Mouse (Mus musculus): ENCODE results near the gene Efna3. TPM values are rescaled to one million over a fixed set of nuclear protein-coding genes. Genes with fewer than 3 reads are reported as not detected.
A peak's percentile ranks its signal among the peaks of the same experiment; 100 is the strongest.

The Efna3 gene
- polyA plus RNA-seq, 1 experiment from 2014 or later, result 55.8 TPM

GRCm38 (mm10) chr3:89296761-89297396, 25.9 kb downstream of the Efna3 start:
- peaks cover 11% of the 10 kb centered on the region for H3K4me1 ChIP-seq (replicated peaks; ENCODE audit: control insufficient read depth, insufficient read depth, low read length)
- peak overlapping the region; percentile 14; the same call in 1 of the 2 replicates for H3K27ac ChIP-seq (ENCODE audit: low read length)
- ATAC-seq, result 0 out of 2 replicates have a peak, but pooled peaks have one; percentile 28
- H3K4me2 ChIP-seq (ENCODE audit: low read length), result no peak overlapping the region
- H3K4me3 ChIP-seq (replicated peaks; ENCODE audit: low read length), result no peak overlapping the region
- H3K36me3 ChIP-seq (ENCODE audit: control insufficient read depth, insufficient read depth), result no peaks in the 10 kb centered on the region
- H3K27me3 ChIP-seq (replicated peaks; ENCODE audit: control insufficient read depth, insufficient read depth, low read length), result peaks cover 5% of the 10 kb centered on the region; the same call in 1 of the 2 replicates
- no peak overlapping the region for H3K9ac ChIP-seq (replicated peaks; ENCODE audit: low read depth, low read length)
- 75% methylated on average over 11 of the region's 11 CpGs for WGBS
- H3K9me3 ChIP-seq (ENCODE audit: control insufficient read depth, low read length), result no peaks in the 10 kb centered on the region

DNA sequence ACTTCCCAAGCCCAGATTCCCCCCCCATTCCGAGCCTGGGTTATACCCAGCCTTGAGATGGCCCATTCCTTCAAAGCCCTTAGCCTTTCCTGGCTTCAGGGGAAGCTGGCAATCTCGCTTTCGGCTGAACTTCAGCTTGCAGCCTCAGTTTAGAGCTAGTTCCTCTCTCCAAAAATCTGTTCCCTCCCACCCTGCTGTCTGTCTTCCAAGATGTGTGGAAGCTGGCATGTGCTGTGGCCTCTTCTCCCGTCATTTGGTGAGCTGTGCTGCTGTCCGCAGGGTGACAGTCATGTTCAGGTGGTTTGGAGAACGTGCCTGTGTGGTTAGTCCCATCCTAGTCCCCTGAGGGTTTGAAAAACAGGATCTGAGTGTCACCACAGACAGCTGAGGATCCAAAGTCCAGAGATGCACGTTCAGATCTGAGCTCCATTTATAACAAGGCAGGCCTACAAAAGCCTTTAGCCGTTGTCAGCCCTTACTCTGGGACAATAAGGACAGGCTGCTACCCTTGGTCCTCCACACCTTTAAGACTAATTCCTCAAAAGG, 27.0 kb downstream of the Efna3 start:
- WGBS, result 75% methylated on average over 8 of the region's 8 CpGs
- peaks cover 11% of the 10 kb centered on the region for H3K4me1 ChIP-seq (replicated peaks; ENCODE audit: control insufficient read depth, insufficient read depth, low read length)
- no peak for ATAC-seq
- peaks cover 5% of the 10 kb centered on the region; the same call in 1 of the 2 replicates for H3K27me3 ChIP-seq (replicated peaks; ENCODE audit: control insufficient read depth, insufficient read depth, low read length)
- no peak overlapping the region for H3K9ac ChIP-seq (replicated peaks; ENCODE audit: low read depth, low read length)
- H3K27ac ChIP-seq (ENCODE audit: low read length), result no peak overlapping the region
- no peak overlapping the region for H3K4me3 ChIP-seq (replicated peaks; ENCODE audit: low read length)
- no peak overlapping the region for H3K4me2 ChIP-seq (ENCODE audit: low read length)
- no peaks in the 10 kb centered on the region for H3K9me3 ChIP-seq (ENCODE audit: control insufficient read depth, low read length)
- H3K36me3 ChIP-seq (ENCODE audit: control insufficient read depth, insufficient read depth), result no peaks in the 10 kb centered on the region

- H3K4me2 ChIP-seq (ENCODE audit: low read length), result no peak overlapping the region
- no peak overlapping the region for H3K9ac ChIP-seq (replicated peaks; ENCODE audit: low read depth, low read length)
- WGBS, result 75% methylated on average over 5 of the region's 5 CpGs
- no peaks in the 10 kb centered on the region for H3K27me3 ChIP-seq (replicated peaks; ENCODE audit: control insufficient read depth, insufficient read depth, low read length)
- ATAC-seq, result no peak
- no peaks in the 10 kb centered on the region for H3K36me3 ChIP-seq (ENCODE audit: control insufficient read depth, insufficient read depth)
- no peak overlapping the region for H3K4me3 ChIP-seq (replicated peaks; ENCODE audit: low read length)
- H3K9me3 ChIP-seq (ENCODE audit: control insufficient read depth, low read length), result no peaks in the 10 kb centered on the region
- H3K27ac ChIP-seq (ENCODE audit: low read length), result no peak overlapping the region
- peaks cover 9% of the 10 kb centered on the region for H3K4me1 ChIP-seq (replicated peaks; ENCODE audit: control insufficient read depth, insufficient read depth, low read length)
These were observed 28.6 kb downstream of the Efna3 start for GRCm38 (mm10) chr3:89294195-89294594.

DNA sequence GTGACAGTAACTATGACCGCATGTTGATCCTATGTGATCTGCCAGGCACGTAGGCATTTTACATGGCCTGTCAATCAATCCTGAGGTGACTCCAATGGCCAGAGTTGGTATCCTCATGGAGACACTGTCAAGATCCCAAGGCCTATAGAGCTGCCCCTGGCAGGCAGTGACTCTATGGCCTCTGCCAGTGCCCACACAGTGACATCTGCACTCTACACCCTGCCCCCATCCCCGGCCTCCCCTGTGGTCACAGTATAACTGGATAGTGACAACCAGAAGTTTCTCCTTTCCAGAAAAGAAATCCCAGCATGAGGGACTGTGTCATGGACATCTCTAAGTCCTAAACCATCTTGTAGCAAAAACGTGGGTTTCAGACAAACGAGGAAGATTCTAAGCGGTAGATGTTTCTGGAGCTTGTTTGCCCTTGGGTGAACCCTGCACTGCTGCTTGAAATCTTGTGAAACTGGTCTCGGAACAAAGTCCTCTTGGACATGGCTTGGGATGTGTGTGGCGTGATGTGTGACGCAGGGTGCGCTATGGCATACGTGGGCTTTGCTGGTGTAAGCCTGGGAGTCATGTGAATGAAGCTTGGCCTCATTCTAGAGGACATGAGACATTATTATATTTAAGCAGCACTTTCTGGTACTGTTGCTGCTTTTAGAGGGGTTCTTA, 29.4 kb downstream of the Efna3 start:
- Histone ChIP-seq H3K27ac (ENCODE audit: low read length) (no peak overlapping the region), H3K4me3 (replicated peaks; ENCODE audit: low read length) (no peak overlapping the region), H3K27me3 (replicated peaks; ENCODE audit: control insufficient read depth, insufficient read depth, low read length) (no peaks in the 10 kb centered on the region), H3K4me1 (replicated peaks; ENCODE audit: control insufficient read depth, insufficient read depth, low read length) (peaks cover 9% of the 10 kb centered on the region), H3K9ac (replicated peaks; ENCODE audit: low read depth, low read length) (no peak overlapping the region), H3K36me3 (ENCODE audit: control insufficient read depth, insufficient read depth) (no peaks in the 10 kb centered on the region), H3K4me2 (ENCODE audit: low read length) (no peak overlapping the region), H3K9me3 (ENCODE audit: control insufficient read depth, low read length) (no peaks in the 10 kb centered on the region)
- 92% methylated on average over 11 of the region's 11 CpGs for WGBS
- ATAC-seq, result no peak

- no peak for ATAC-seq
- Histone ChIP-seq H3K4me3 (replicated peaks; ENCODE audit: low read length) (no peak overlapping the region), H3K9me3 (ENCODE audit: control insufficient read depth, low read length) (no peaks in the 10 kb centered on the region), H3K27me3 (replicated peaks; ENCODE audit: control insufficient read depth, insufficient read depth, low read length) (no peaks in the 10 kb centered on the region), H3K9ac (replicated peaks; ENCODE audit: low read depth, low read length) (no peak overlapping the region), H3K36me3 (ENCODE audit: control insufficient read depth, insufficient read depth) (no peaks in the 10 kb centered on the region), H3K4me1 (replicated peaks; ENCODE audit: control insufficient read depth, insufficient read depth, low read length) (peaks cover 8% of the 10 kb centered on the region), H3K27ac (ENCODE audit: low read length) (no peak overlapping the region), H3K4me2 (ENCODE audit: low read length) (no peak overlapping the region)
- WGBS, result 65% methylated on average over 5 of the region's 5 CpGs
These were observed 30.5 kb downstream of the Efna3 start for GRCm38 (mm10) chr3:89292303-89292702.

DNA sequence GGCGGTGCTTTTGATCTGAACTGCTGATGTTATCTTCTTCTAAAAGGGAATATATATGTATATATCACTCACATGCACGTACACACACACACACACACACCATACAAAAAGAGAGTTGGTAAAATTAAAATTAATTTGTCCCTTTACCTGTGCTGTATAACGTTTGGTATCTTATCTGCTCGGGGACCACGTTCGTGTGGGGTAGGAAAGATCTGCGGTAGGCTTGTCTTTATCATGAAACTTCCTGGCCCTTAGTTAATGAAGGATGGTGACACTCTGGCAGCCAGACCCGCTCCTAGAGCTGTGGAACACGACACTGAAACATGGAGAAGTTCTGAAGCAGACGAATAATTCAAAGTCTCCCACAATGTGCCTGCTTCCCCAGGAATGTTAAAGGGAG, 30.9 kb downstream of the Efna3 start:
- Histone ChIP-seq H3K4me1 (replicated peaks; ENCODE audit: control insufficient read depth, insufficient read depth, low read length) (peaks cover 6% of the 10 kb centered on the region), H3K9ac (replicated peaks; ENCODE audit: low read depth, low read length) (no peak overlapping the region), H3K4me3 (replicated peaks; ENCODE audit: low read length) (no peak overlapping the region), H3K4me2 (ENCODE audit: low read length) (no peak overlapping the region), H3K36me3 (ENCODE audit: control insufficient read depth, insufficient read depth) (no peaks in the 10 kb centered on the region), H3K27ac (ENCODE audit: low read length) (no peak overlapping the region), H3K27me3 (replicated peaks; ENCODE audit: control insufficient read depth, insufficient read depth, low read length) (no peaks in the 10 kb centered on the region), H3K9me3 (ENCODE audit: control insufficient read depth, low read length) (no peaks in the 10 kb centered on the region)
- 78% methylated on average over 10 of the region's 10 CpGs for WGBS
- ATAC-seq, result no peak

DNA sequence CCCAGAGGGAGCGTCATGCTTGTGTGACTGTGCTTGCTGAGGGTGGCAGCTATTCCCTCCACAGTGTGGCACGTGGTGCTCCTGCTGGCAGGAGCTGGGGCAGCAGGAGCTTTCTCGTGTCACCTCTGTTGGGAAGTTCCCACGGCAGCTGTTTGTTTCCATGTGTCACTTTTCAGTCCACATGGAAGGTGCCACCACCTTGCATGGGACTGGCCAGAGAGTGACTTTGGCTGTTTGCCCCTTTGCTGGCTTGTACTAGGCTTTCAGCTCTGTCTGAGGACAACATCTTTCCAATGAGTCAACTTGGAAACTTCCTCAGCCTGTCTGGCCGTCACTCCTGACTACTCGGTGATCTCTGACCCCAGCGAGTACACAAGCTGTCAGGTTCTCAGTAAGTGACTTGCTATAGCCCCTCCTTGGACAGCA, 34.2 kb downstream of the Efna3 start:
- no peak overlapping the region for H3K27ac ChIP-seq (ENCODE audit: low read length)
- 54% methylated on average over 7 of the region's 7 CpGs for WGBS
- no peaks in the 10 kb centered on the region for H3K27me3 ChIP-seq (replicated peaks; ENCODE audit: control insufficient read depth, insufficient read depth, low read length)
- H3K4me2 ChIP-seq (ENCODE audit: low read length), result no peak overlapping the region
- no peak overlapping the region for H3K9ac ChIP-seq (replicated peaks; ENCODE audit: low read depth, low read length)
- no peaks in the 10 kb centered on the region for H3K4me1 ChIP-seq (replicated peaks; ENCODE audit: control insufficient read depth, insufficient read depth, low read length)
- no peaks in the 10 kb centered on the region for H3K9me3 ChIP-seq (ENCODE audit: control insufficient read depth, low read length)
- ATAC-seq, result no peak
- no peak overlapping the region for H3K4me3 ChIP-seq (replicated peaks; ENCODE audit: low read length)
- no peaks in the 10 kb centered on the region for H3K36me3 ChIP-seq (ENCODE audit: control insufficient read depth, insufficient read depth)

DNA sequence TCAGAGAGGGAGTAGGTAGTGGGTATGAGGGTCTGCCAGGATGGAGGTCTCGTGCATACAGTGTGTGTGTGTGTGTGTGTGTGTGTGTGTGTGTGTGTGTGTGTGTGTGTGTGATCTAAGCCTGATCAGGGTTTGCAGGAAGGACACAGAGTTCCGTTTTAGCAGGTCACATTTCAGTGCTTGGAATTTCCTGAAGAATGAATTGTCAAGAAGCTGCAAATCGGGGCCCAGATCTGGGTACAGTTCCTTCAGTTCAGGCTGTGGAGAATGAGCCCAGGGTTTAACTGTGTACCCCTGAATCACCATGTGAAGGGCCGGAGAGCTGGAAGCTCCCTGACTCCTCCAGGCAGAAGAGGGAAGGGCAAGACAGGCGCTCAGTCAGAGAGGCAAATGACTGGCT, 35.5 kb downstream of the Efna3 start:
- H3K4me2 ChIP-seq (ENCODE audit: low read length), result no peak overlapping the region
- H3K4me1 ChIP-seq (replicated peaks; ENCODE audit: control insufficient read depth, insufficient read depth, low read length), result peaks cover 2% of the 10 kb centered on the region; the same call in 1 of the 2 replicates
- H3K9ac ChIP-seq (replicated peaks; ENCODE audit: low read depth, low read length), result no peak overlapping the region
- 67% methylated on average over 5 of the region's 5 CpGs for WGBS
- no peaks in the 10 kb centered on the region for H3K27me3 ChIP-seq (replicated peaks; ENCODE audit: control insufficient read depth, insufficient read depth, low read length)
- no peak overlapping the region for H3K4me3 ChIP-seq (replicated peaks; ENCODE audit: low read length)
- ATAC-seq, result no peak
- H3K27ac ChIP-seq (ENCODE audit: low read length), result no peak overlapping the region
- H3K9me3 ChIP-seq (ENCODE audit: control insufficient read depth, low read length), result no peaks in the 10 kb centered on the region
- no peaks in the 10 kb centered on the region for H3K36me3 ChIP-seq (ENCODE audit: control insufficient read depth, insufficient read depth)

GRCm38 (mm10) chr3:89285526-89285925, 37.2 kb downstream of the Efna3 start:
- 45% methylated on average over 2 of the region's 2 CpGs for WGBS
- ATAC-seq, result no peak
- Histone ChIP-seq H3K4me3 (replicated peaks; ENCODE audit: low read length) (no peak overlapping the region), H3K9me3 (ENCODE audit: control insufficient read depth, low read length) (no peaks in the 10 kb centered on the region), H3K4me2 (ENCODE audit: low read length) (no peak overlapping the region), H3K36me3 (ENCODE audit: control insufficient read depth, insufficient read depth) (no peaks in the 10 kb centered on the region), H3K4me1 (replicated peaks; ENCODE audit: control insufficient read depth, insufficient read depth, low read length) (peaks cover 16% of the 10 kb centered on the region), H3K27ac (ENCODE audit: low read length) (no peak overlapping the region), H3K9ac (replicated peaks; ENCODE audit: low read depth, low read length) (no peak overlapping the region), H3K27me3 (replicated peaks; ENCODE audit: control insufficient read depth, insufficient read depth, low read length) (0 out of 2 replicates have a peak, but pooled peaks cover 2% of the 10 kb centered on the region)
